Mouse (Mus musculus): ENCODE measurements around the gene Fam240a.

- TF ChIP-seq POLR2A (IDR thresholded peaks at IDR 0.05; ENCODE audit: extremely low read depth, insufficient read depth, low read length), result no peak
- peak; percentile 89 for TF ChIP-seq CTCF (IDR thresholded peaks at IDR 0.05; ENCODE audit: extremely low read depth, insufficient read depth, low read length)
Measured at GRCm38 (mm10) chr9:110871030-110871429, 45.6 kb downstream of the Fam240a start.
